Mouse (Mus musculus): Measurements from ENCODE around the gene Oasl2.
"Not testable (repeated sequence)": the region's sequence is repeated elsewhere in the genome, so short reads cannot be mapped to it uniquely, and the experiment has no call there.

Oasl2 gene

DNA sequence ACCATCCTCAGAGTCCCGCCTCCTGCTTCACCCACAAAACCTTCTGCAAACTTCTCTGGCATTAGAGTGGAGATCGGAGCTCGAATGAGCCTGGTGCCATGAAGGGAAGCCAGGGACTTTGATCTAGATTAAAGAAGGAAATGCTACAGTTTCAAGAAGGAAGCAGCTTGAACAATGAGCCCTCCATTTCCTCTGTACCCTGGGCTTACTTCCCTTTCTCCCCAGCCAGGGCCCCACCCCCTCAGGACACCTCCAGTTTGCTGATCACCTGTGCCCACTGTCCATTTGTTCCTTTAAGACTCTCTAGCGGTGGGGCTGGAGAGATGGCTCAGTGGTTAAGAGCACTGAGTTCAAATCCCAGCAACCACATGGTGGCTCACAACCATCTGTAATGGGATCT is 20.0 kb downstream of the Oasl2 start:
- no peak for DNase-seq

DNA sequence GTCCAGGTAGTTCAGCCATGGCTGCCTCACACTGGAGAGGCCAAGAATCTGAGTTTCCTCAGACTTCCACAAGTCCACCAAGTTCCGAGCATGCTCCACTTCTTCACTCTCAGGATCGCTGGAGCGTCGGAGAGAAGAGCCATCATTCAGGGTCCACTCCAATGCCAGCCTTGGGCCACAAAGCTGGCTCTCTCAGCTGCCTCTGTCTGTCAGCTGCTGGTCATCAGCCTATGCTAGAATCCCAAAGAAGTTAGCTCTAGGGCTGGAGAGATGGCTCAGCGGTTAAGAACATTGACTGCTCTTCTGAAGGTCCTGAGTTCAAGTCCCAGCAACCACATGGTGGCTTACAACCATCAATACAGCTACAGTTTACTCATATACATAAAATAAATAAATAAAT is 20.6 kb downstream of the Oasl2 start:
- not testable (repeated sequence) for DNase-seq

DNA sequence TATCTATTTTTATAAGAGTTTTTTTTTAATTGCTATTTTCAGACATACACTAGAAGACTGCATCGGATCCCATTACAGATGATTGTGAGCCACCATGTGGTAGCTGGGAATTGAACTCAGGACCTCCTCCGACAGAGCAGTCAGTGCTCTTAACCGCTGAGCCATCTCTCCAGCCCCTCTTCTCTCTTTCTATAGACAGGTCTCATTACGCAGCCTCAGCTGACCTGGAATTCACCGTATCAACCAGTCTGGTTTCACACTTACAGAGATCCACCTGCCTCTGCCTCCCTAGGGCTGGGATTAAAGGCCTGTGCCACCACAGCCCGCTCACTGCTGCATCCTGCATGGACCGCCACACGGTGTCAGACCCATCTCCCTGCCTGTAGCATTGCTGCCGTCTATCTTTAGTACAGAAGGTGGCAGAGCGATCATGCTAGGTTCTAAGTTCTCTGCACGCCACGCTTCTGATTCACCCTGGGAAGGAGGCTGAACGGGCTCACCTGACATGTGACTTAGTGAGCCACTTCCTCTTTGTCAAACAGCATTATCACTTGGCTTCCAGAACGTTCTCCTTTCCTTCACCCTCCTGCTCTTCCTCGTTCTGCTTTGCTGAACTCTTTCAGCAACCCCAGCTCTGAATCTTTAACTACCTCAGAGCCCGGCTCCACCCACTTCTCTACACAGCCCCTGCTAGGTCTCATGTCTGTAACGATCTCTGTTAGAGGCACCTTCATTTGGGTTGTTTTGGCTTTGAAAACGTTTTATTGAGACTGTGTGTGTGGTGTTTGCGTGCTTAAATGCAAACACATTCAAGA is 25.0 kb downstream of the Oasl2 start:
- DNase-seq: peak; percentile 16

DNA sequence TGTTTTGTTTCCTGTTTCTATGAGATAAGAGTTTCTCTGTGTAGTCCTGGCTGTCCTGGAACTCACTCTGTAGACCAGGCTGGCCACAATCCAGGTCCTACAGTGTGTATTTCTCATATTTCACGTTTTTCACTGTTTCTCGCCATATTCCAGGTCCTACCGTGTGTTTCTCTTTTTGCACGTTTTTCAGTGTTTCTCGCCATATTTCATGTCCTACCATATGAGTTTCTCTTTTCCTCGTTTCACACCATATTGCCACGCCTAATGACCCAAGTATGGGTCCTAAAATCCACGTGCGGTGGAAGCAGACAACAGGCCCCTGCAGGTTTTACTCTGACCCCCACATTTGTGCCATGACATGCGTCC is 25.6 kb downstream of the Oasl2 start:
- DNase-seq: no peak

DNA sequence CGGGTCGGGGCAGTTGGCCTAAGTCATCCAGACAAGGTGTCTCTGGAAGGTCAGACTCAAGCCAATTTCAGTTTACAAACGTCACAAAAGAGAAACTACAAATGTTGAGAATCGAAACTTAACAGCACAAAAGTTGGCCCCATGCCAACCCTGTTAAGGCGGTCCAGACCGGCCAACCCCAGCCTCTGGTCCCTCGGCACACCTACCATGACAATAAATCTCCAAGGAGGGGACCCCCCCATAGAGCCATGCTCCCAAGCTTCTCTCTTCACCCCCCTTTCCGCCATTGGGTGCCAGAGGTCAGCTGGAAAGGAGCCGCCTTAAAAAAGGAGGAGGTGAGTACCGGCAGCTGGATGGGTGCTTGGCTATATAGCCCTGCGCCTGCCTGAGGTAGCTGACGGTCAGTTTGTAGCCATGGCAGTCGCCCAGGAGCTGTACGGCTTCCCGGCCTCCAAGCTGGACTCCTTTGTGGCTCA is 26.3 kb downstream of the Oasl2 start, which contains the start of gene Oasl1:
TSS of gene Oasl1 (plus strand) at position 243 of the 476 bp plus-strand sequence.
- DNase-seq: no peak

DNA sequence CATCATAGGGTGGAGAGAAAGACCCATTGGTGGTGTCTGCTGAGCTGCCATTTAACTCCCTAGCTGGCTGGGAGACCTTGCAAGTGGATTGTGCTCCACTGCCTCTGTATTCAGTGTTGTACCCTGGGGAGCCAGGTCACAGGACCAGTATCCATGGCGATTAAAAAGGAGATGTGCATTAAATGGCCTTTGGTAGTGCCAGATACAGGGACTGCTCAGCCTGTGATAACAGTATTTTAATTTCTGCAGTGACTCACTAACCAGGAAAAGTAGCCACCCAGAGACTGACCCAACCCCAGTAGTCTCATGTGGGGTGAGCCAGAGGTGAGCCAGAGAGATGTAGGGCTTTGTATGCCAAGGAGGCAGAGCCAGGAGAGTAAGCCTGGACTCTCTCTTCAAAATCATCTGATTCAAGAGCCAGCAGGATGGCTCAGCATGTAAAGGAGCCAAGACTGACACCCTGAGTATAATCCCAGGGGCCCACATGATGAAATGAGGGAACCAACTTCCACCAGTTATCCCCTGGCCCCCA is 29.5 kb downstream of the Oasl2 start:
- DNase-seq: no peak

DNA sequence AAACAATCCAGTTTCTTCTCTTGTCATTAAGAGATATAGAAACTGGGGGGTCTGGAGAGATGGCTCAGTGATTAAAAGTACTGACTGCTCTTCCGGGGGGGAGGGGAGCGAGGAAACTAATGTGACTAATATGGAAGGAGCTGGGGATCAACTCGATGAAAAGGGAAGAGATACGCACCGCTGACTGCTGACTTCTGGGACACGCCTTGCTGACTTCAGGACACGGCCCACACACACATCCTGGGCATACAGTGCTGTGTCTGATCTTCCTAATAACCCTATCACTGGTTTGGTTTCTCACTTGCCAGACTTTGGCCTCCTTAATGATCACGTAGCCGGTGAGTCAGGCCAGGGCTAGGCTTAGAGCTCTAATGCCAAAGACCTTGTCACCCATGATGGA is 30.0 kb downstream of the Oasl2 start:
- DNase-seq: no peak

DNA sequence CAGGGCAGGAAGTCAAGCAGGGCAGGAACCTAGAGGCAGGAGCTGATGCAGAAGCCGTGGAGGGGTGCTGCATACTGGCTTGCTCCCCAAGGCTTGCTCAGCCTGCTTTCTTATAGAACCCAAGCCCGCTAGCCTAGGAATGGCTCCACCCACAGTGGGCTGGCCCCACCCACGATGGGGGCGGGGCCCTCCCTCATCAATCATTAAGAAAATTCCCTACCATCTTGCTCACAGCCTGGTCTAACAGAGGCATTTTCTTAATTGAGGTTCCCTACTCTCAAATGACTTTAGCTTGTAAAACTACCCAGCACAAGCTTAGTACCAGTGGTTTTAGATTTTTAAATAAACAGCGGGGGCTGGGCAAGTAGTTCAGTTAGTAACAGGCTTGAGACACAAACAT is 34.9 kb downstream of the Oasl2 start:
- DNase-seq: no peak

DNA sequence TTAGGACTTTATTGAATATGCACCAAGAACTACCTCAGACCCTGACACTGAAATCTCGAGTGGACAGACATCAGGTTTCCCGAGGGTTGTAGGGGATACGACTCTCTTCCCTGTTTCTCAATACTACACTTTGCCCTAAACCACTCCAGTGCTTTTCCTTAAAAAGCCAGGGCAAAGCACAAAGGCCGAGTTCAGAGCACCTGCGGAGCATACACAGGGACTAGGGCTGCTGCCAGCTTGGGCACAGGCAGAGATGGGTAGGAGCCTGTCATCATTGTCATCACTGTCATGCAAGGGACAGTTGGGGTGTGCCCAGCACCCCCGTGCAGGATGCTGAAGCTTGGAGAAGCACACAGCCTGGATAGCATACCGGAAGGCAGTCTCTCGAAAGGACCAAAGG is 36.5 kb downstream of the Oasl2 start:
- DNase-seq: no peak

DNA sequence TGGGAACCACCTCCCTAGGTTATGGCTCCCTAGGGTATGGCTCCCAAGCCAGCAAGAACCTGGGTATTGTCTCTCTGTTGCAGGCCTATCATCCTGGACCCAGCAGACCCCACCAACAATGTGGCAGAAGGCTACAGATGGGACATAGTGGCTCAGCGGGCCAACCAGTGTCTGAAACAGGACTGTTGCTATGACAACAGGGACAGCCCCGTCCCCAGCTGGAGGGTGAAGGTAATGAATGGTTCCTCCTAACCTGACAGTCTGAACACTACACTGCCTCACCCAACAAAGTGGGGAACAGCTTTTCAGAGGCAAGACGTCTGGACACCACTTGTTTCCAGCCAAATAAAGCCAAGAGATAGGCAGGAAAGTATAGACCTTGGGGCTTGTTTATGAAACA is 39.1 kb downstream of the Oasl2 start:
- DNase-seq: no peak

DNA sequence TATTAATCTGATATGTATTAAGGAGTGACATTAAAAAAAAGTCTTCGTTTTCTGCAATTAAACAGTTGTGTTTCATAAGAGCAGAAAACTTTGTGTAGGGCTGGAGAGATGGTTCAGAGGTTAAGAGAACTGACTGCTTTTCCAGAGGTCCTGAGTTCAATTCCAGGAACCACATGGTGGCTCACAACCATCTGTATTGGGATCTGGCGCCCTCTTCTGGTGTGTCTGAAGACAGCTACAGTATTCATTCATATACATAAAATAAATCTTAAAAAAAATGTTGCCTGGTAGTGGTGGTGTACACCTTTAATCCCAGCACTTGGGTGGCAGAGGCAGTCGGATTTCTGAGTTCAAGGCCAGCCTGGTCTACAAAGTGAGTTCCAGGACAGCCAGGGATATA is 44.4 kb downstream of the Oasl2 start:
- not testable (repeated sequence) for DNase-seq

DNA sequence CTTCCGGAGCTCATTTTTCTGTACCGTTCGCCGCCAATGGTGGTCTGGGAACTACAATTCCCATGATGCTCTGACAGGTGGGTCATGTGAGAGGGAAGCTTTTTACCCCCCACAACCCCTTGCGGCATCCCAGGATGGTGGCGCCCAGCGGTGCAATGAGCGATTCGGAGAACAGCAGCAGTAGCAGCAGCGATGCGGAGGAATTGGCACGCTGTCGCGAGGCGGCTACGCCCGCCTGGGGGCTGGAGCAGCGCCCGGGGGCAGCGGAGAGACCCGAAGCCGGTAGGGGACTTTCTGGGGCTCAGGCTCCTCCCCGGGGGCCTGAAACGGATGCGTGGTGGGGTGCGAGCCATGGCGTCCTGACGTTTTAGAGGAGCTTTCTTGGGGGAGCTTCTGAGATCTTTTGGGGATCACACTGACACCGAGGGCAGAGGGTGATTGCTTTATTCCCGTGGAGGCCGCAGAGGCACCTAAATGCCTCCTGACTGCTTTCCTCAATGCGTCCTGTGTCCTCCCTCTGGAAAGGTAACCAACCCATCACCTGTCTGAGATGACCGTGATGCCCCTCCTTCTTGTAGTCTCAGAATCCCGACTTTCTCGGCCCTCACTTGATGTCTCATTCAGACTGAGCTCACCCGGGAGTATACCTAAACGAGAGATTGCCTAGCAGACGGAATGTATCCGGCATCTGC is 45.5 kb downstream of the Oasl2 start, which contains the start of gene 2210016L21Rik:
TSS of gene 2210016L21Rik (plus strand) at position 85 of the 692 bp plus-strand sequence.
- DNase-seq: peak; percentile 90

DNA sequence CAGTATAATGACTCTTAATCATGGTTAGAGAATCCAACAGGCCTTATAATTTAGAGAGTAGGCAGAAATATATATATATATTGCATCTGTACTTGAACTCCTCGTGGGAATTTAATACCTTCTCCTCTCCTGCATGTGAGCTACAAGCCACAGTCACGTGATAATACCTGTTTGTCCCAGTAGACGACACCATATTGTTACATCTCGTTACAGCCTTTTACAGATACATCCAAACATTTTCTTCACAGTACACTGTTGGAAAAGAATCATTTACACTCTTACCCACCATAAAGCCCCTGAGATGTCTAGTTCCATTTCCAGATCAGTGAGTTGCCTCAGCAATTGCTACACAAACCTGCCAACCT is 46.0 kb downstream of the Oasl2 start:
- no peak for DNase-seq

DNA sequence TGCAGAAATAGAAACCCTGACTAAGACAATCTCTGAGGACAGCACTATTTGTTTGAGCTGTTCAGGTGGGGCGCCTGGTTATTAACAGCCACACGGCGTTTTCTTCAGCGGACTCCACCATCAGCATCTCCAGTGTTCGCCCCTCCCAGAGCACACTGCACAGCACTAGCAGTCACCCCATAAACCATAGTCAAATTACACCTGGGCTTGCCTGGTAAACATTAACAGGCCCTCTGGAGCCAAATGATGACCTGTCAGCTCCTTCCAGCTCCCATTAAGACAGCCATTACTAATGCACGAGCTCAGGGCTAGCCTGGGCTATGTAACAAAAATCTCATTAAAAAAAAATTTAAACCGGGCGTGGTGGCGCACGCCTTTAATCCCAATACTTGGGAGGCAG is 48.3 kb downstream of the Oasl2 start:
- DNase-seq: no peak

DNA sequence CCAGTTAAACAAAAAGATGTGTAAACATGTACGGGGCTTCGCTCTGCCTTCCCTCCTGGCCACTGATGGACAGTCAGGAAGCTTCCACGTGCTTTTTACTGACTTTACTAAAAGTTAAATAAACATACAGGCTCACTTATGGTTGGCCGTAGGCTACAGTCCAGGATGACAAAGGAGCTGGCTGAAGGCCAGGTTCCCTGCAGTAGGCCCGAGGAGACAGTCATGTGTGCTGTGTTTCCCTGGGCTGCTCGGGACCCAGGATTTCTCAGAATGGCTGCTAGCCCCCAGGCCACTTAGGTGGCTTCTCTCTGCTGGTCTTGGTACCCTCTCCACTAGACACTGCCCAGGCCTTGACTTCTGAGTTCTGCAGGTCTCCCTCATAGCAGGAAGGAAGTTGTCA is 52.2 kb downstream of the Oasl2 start:
- DNase-seq: peak; percentile 18

DNA sequence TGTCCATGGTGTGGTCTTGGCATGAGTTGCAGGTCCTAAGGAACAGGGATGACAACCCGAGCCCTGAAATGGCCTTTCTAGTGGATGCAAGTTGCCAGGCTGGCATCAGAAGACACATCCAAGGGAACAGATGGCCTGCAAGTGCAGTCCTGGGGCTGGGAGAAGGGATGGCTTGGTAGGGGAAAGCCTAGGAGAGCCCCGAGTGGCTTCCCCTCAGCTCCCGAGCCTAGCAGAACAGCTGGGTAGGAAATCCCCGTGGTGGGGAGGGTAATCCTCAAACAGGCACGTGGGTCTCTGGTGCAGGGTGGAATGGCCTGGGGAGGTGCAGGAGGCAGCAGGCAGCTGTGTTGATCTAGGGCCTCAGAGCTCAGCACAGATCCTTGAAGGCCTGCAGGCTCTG is 52.6 kb downstream of the Oasl2 start:
- DNase-seq: no peak

DNA sequence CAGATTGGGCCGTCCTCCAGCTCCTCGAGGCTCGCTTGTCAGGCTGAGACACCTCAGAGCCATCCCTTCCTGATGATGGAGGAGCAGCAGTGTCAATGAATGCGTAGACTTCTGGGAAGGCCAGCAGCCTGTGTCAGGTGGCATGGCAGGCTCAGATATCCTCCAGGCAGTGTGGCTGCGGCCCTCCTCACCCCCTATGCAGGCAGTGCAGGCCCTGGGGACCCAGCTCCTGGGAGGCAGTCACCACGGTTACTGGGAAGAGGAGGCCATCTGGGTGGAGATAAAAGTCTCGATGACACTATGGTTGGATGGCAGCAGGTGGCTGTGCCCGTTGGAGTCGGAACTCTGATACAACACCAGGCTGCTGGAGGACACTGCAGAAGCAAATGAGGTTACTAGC is 53.1 kb downstream of the Oasl2 start:
- DNase-seq: no peak

DNA sequence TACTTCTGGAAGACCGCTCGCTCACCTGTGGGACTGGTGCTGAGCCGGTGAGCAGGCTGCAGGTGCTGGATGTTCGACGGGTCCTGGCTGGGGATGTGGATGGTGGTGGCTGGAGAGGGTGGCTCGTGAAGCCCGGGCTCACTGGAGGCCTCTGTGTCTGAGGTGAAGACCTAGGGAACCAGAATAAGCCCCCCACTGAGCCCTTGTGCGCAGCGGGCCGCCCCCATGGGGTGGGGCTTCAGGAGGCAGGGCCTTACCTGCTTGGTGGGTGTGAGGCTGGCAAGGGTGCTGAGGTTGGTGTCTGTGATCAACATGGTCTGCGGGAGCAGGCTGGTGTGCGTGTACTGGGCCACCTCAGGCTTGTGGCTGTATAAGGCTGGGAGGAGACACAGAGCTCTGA is 53.9 kb downstream of the Oasl2 start:
- no peak for DNase-seq

DNA sequence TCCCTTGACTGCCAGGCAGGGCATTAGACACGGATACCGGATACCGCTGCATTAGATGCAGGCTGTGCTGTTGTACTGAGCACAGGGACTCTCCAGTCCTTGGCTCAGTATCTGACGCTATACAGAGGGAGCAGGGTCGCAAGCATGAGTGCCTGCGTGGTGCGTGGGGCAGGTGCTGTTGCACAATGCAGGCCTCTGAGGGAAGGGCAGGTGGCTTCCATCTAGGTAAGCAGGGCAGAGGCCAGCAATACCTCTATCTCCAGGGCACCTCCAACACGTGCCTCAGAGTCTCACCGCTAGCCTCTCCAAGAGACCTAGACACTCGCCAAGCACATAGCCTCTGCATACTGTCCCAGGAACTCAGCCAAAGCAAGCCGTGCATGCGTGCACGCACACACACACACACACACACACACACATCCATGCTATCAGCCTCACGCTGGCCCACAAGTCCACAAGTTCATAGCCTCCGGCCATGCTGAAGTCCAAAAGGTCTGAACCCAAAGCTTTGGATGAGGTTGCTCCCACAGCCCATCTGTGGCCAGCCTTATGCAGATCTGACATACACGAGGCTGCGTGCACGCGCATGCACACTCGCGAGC is 54.6 kb downstream of the Oasl2 start:
- DNase-seq: no peak

DNA sequence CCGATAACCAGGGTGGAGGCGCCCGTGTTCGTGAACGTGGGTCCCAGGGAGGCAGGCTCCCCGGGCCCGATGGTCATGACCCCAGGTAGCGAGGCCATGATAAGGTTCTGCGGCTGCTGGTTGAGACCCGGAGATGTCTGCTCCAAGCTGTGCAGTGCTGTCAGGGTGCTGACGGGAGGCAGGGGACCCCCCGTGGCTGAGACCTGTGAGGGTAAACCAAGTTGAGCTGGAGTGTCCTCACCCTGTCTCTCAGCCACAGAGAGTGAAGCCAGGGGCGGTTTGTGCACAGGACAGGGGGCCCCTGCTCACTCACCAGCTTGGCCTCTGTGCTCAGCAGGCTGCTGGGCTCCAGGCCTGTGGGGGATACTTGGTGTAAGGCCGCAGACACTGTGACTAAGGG is 56.6 kb downstream of the Oasl2 start:
- no peak for DNase-seq

DNA sequence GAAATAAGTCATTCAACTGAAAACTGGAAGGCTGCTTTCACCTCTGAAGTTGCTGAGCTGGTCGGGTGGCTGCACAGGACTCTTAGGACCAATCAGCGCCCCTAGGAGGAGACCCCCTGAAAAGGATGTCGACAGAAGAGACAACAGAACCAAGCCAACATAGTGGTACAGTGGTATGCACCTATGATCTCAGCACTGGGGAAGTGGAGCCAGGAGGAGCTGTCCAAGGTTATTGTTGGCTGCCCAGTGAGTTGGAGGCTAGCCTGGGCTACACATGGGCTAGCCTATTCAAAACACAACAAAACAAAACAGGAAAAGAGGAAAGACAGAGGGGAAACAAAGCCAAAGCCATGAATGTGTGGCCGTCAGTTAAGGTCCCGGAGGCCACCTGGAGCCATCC is 61.3 kb downstream of the Oasl2 start:
- no peak for DNase-seq

Data from right cerebral cortex, adult 18-20 months (tissue).